Mouse (Mus musculus) lung, postnatal 0 days (tissue): ENCODE measurements around the gene Pde4d. TPM values are rescaled to one million over a fixed set of nuclear protein-coding genes. Genes with fewer than 3 reads are reported as not detected.

Source experiments
- ATAC-seq: fragments of 200-750 bp; cut with Nextera tagmentation; 2 replicates; pipeline ENCODE4 v1.8.0; 2017; ENCODE audit warnings: moderate library complexity
- DNase-seq: peaks from one replicate; pipeline ENCODE4 v3.0.0-alpha.2; 2016; ENCODE audit warnings: low spot score
- H3K27ac ChIP-seq: fragments of 300-500 bp; sonication (generic); 2 replicates; pipeline ENCODE4 v1.5.1; 2014; ENCODE audit warnings: antibody characterized with exemption, mild to moderate bottlenecking, low read length, mixed read lengths
- H3K27me3 ChIP-seq: fragments of 300-500 bp; sonication (generic); replicated peaks from 2 replicates; pipeline ENCODE4 v1.6.1; 2014; ENCODE audit warnings: low read length, mixed read lengths; ENCODE audit not compliant: insufficient read depth
- H3K36me3 ChIP-seq: fragments of 300-500 bp; sonication (generic); 2 replicates; pipeline ENCODE4 v1.6.1; 2014; ENCODE audit warnings: low read length, mixed read lengths; ENCODE audit not compliant: insufficient read depth
- H3K4me1 ChIP-seq: fragments of 300-500 bp; sonication (generic); 2 replicates; pipeline ENCODE4 v1.6.1; 2014; ENCODE audit warnings: antibody characterized with exemption, low read depth, low read length, mixed read lengths; ENCODE audit not compliant: insufficient read depth
- H3K4me2 ChIP-seq: fragments of 300-500 bp; sonication (generic); replicated peaks from 2 replicates; pipeline ENCODE4 v1.6.1; 2014; ENCODE audit warnings: low read depth, mild to moderate bottlenecking, low read length, moderate library complexity, mixed read lengths
- H3K4me3 ChIP-seq: fragments of 300-500 bp; sonication (generic); 2 replicates; pipeline ENCODE4 v1.5.1; 2014; ENCODE audit warnings: low read depth, low read length
- H3K9ac ChIP-seq: fragments of 300-500 bp; sonication (generic); replicated peaks from 2 replicates; pipeline ENCODE4 v1.6.1; 2014; ENCODE audit warnings: low read depth, mild to moderate bottlenecking
- H3K9me3 ChIP-seq: fragments of 300-500 bp; sonication (generic); 2 replicates; pipeline ENCODE4 v1.6.1; 2016; ENCODE audit warnings: low read length, mixed read lengths
- CTCF ChIP-seq: IDR thresholded peaks from 2 replicates; pipeline ENCODE4 v1.5.1; 2016; ENCODE audit warnings: antibody characterized with exemption, mild to moderate bottlenecking
- EP300 ChIP-seq: IDR thresholded peaks from 2 replicates; pipeline ENCODE4 v1.6.1; 2016; ENCODE audit warnings: antibody characterized with exemption, mild to moderate bottlenecking, control low read depth
- WGBS: fragments of 180-500 bp; shearing (Covaris S2); extraction: QIAGEN DNeasy Blood & Tissue Kit; methylation state at CpG from one replicate; pipeline ENCODE4 v1.1.7; 2014; 5-methylcytosine and 5-hydroxymethylcytosine counted together
- polyA plus RNA-seq: library from polyadenylated mRNA; unstranded; fragments of >200 nt; fragmentation: Nextera tagmentation; extraction: Ambion mirVana; gene quantifications from 2 replicates; pipeline ENCODE4 v1.2.1, GENCODE M21; 2015

The Pde4d gene
- polyA plus RNA-seq, 1 experiment from 2014 or later: 19.7 TPM

- no peaks in the 10 kb centered on the region for H3K4me1 ChIP-seq
- H3K36me3 ChIP-seq: no peaks in the 10 kb centered on the region
- ATAC-seq: no peak
- no peak overlapping the region for H3K27ac ChIP-seq
- DNase-seq: no peak
- no peak for TF ChIP-seq EP300
- H3K9me3 ChIP-seq: no peaks in the 10 kb centered on the region
- H3K9ac ChIP-seq: no peak overlapping the region
- H3K27me3 ChIP-seq: no peaks in the 10 kb centered on the region
- no peak overlapping the region for H3K4me3 ChIP-seq
- WGBS: 53% methylated on average over 3 of the region's 3 CpGs
- no peak overlapping the region for H3K4me2 ChIP-seq
These were observed 174.2 kb downstream of the Pde4d start for GRCm38 (mm10) chr13:108623929-108624328.

GRCm38 (mm10) chr13:108626166-108626565, 176.4 kb downstream of the Pde4d start:
- no peaks in the 10 kb centered on the region for H3K4me1 ChIP-seq
- no peaks in the 10 kb centered on the region for H3K27me3 ChIP-seq
- H3K9me3 ChIP-seq: no peaks in the 10 kb centered on the region
- TF ChIP-seq EP300: no peak
- no peak for TF ChIP-seq CTCF
- DNase-seq: no peak
- ATAC-seq: no peak
- H3K27ac ChIP-seq: no peak overlapping the region
- no peak overlapping the region for H3K4me2 ChIP-seq
- no peak overlapping the region for H3K9ac ChIP-seq
- no peak overlapping the region for H3K4me3 ChIP-seq
- H3K36me3 ChIP-seq: no peaks in the 10 kb centered on the region
- 50% methylated on average over 3 of the region's 3 CpGs for WGBS

GRCm38 (mm10) chr13:108628501-108628900, 178.8 kb downstream of the Pde4d start:
- Histone ChIP-seq H3K27me3 (no peaks in the 10 kb centered on the region), H3K27ac (no peak overlapping the region), H3K9me3 (no peaks in the 10 kb centered on the region), H3K4me3 (no peak overlapping the region), H3K4me2 (no peak overlapping the region), H3K9ac (no peak overlapping the region), H3K4me1 (no peaks in the 10 kb centered on the region), H3K36me3 (no peaks in the 10 kb centered on the region)
- WGBS: 55% methylated on average over 2 of the region's 2 CpGs
- no peak; the same call in 1 of the 2 replicates for ATAC-seq
- TF ChIP-seq EP300 (no peak), CTCF (no peak)
- no peak for DNase-seq

GRCm38 (mm10) chr13:108630576-108630975, 180.8 kb downstream of the Pde4d start:
- Histone ChIP-seq H3K9me3 (no peaks in the 10 kb centered on the region), H3K36me3 (no peaks in the 10 kb centered on the region), H3K4me1 (no peaks in the 10 kb centered on the region), H3K4me2 (no peak overlapping the region), H3K4me3 (no peak overlapping the region), H3K27ac (no peak overlapping the region), H3K9ac (no peak overlapping the region), H3K27me3 (no peaks in the 10 kb centered on the region)
- 35% methylated on average over 2 of the region's 2 CpGs for WGBS
- no peak for TF ChIP-seq EP300
- no peak for TF ChIP-seq CTCF
- DNase-seq (no peak), ATAC-seq (no peak)

- TF ChIP-seq CTCF (peak; percentile 12; the same call in 1 of the 2 replicates), EP300 (no peak)
- no peak overlapping the region for H3K9ac ChIP-seq
- no peak overlapping the region for H3K4me3 ChIP-seq
- no peaks in the 10 kb centered on the region for H3K9me3 ChIP-seq
- H3K4me1 ChIP-seq: no peaks in the 10 kb centered on the region
- no peak overlapping the region for H3K27ac ChIP-seq
- no peaks in the 10 kb centered on the region for H3K27me3 ChIP-seq
- H3K36me3 ChIP-seq: no peaks in the 10 kb centered on the region
- DNase-seq: no peak
- H3K4me2 ChIP-seq: no peak overlapping the region
- WGBS: 50% methylated on average over 3 of the region's 3 CpGs
- no peak for ATAC-seq
These were observed 181.5 kb downstream of the Pde4d start for GRCm38 (mm10) chr13:108631222-108631621.

GRCm38 (mm10) chr13:108636526-108636925, 186.8 kb downstream of the Pde4d start:
- DNase-seq (no peak), ATAC-seq (no peak)
- no peak for TF ChIP-seq EP300
- no peaks in the 10 kb centered on the region for H3K27me3 ChIP-seq
- H3K36me3 ChIP-seq: no peaks in the 10 kb centered on the region
- H3K4me3 ChIP-seq: no peak overlapping the region
- H3K9me3 ChIP-seq: no peaks in the 10 kb centered on the region
- H3K27ac ChIP-seq: no peak overlapping the region
- WGBS: 59% methylated on average over 1 of the region's 1 CpGs
- no peak overlapping the region for H3K4me2 ChIP-seq
- no peak overlapping the region for H3K9ac ChIP-seq
- no peaks in the 10 kb centered on the region for H3K4me1 ChIP-seq

- Histone ChIP-seq H3K4me1 (no peaks in the 10 kb centered on the region), H3K9me3 (no peaks in the 10 kb centered on the region), H3K4me3 (no peak overlapping the region), H3K4me2 (no peak overlapping the region), H3K27ac (no peak overlapping the region), H3K9ac (no peak overlapping the region), H3K27me3 (no peaks in the 10 kb centered on the region), H3K36me3 (no peaks in the 10 kb centered on the region)
- 45% methylated on average over 5 of the region's 5 CpGs for WGBS
- DNase-seq: no peak
- TF ChIP-seq EP300 (no peak), CTCF (no peak)
- no peak for ATAC-seq
These were observed 192.5 kb downstream of the Pde4d start for GRCm38 (mm10) chr13:108642259-108642658.
